Mouse (Mus musculus): ENCODE data around the gene Ptpre.
A peak's percentile ranks its signal among the peaks of the same experiment; 100 is the strongest.
"Not testable (repeated sequence)": the region's sequence is repeated elsewhere in the genome, so short reads cannot be mapped to it uniquely, and the experiment has no call there.

Ptpre gene

DNA sequence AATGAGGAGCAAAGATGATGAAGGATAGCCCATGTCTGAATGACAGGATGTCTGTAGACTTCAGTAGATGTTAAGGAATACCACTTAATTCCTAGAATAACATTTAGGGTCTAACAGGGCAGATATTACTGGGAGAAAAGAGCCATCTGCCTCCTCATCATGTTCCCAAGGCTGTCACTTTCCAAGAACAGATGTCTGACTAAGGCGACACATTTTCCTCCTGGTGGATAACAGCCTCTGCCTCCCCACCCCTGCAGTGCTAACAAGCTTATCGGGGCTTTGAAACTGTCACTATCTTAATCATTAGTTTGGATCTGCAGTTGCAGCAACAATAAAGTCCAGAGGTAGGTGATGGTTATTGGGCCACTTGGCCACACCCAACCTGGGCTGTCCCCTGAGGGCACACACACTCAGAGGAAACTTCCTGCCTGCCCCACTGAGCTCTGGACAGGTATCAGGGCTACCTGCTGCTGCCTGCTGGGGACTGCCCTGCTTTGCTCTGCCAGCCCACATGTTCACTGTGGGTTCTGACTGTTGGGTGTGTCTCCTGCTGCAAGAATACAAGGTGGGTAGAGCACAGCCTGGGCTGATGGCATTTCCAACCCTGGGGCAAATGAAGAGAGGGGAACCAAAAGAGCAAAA, 2.6 kb upstream of the Ptpre start:
- no peak for DNase-seq (ENCODE audit: low read depth, low spot score)

DNA sequence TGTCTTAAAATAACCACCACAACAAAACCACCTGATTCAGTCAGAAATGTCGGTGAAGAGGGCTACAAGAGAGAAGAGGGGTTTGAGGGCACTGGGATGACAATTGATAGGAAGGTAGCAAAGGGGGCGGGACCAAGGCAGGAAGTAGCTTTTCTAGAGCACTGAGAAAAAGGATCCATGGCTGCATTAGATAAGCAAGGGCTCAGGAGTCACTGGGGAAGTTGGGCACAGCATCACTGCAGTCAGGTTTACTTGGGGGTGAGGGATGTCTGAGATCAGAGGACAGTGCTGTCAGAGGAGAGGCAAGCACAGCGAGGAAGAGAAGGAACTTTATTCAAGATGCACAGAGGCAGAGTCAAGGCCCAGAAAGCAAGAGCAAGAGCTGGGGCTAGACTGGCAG, 1.4 kb upstream of the Ptpre start:
- no peak for DNase-seq (ENCODE audit: low read depth, low spot score)

DNA sequence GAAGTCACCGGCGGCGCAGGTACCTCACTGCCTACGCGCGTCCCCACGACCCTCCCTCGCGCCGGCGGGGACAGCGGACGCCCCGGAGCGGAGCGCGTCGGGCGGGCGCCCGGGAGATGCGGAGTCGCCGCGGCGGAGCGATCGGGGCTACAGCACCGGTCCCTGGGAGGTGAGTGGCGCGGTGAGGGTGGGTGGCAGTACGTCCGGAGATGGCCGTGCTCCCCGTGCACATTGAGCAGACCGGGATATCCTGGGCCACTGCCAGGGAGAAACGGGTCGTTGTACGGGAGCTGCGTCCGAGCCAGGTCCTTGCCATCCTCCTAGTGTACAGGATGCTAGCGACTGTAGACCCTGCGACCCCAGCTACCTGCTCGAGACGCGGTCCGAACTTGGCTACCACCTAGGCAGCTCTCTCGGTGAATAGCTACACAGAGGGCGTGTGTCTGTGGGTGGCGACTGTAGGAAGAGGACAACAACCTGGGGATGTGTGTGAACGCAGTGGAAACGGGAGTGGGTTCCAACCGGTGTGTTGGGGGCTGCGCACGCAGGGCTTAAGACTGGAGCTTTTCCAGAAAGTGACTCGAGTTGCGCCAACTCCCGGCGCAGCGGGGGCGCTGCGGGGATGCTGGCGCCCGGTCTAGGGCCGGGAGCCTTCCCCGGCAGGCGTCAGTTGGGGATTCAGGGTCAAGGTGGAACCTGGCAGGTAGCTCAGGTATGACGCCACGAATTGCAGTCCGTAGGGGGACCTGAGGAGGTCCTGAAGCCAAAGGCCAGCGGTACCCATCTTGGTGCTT, 864 bp downstream of the Ptpre start:
- peak; percentile 46 for DNase-seq (ENCODE audit: low read depth, low spot score)

DNA sequence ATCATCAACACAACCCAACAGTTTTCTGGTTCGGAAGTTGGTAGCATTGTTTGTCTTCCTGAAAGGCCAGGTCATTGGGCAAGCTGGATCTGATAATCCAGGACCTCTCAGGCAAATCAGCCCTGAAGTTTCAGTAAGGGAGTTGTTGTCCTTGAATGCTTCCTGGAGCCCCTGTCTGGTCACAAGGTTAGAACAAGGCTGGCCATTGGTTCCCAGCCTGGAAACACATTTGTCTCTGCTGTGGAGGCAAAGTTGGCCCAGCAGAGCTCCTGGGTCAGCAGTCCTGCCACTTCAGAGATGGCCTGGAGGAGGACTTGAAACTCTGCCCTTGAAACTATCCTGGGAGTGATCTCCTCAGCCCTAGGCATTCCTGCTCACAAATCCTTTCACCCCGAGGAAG, 2.1 kb downstream of the Ptpre start:
- no peak for DNase-seq (ENCODE audit: low read depth, low spot score)

DNA sequence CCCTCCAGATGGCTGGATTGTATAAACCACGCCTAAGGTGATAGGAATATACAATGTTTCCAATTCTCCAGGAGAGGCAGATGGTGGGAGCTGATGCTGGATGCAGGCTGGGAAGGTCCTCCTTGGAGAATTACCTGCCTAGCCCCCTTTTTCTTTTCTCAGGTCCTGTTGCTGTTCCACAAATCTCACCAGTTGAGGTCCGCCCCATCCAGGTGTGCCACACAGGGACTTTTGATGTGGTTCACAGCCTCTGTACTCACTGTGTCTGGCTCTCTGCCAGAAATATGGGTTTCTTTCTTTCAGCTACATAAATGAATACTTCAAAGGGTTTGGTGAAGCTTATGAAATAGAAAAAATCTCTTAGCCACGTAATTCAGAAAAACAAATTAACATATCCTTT, 5.0 kb downstream of the Ptpre start:
- DNase-seq (ENCODE audit: low read depth, low spot score): no peak

DNA sequence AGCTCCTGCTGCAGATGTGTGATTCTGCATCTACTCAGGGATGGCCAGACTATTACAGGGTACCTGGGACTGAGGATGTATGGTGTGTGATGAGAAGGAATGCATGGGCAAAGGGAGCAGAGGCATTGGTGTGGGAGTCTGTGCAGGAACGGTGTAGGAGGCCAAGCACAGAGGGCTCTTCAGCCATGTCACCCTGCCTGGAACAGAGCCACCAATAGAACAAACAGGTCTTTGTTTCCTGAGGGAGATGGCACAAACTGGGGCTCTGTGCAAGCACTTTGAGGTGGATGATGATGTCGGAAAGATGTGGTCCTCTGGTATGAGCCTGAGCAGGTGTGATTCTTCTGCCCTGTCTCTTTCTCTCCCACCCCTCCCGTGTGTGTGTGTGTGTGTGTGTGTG, 5.8 kb downstream of the Ptpre start:
- no peak for DNase-seq (ENCODE audit: low read depth, low spot score)

DNA sequence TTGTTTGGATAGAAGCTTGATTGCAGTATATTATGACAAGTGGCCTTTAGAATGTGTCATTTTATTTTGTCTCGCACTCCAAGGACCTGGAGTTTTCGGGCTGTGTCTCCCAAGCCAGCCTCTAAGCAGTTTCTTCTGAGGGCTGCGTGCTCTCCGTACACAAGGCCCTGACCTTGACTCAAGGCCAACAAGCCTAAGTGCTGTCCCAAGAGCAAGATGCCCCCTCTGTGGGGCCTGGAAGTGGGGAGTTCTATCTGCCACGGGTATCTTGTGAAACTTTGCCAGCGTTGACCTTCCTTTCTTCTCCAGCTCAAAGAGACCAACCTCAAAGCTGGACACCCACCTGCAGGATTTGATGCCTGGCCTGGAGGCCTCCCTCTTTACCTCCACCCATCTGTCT, 7.0 kb downstream of the Ptpre start:
- DNase-seq (ENCODE audit: low read depth, low spot score): no peak

DNA sequence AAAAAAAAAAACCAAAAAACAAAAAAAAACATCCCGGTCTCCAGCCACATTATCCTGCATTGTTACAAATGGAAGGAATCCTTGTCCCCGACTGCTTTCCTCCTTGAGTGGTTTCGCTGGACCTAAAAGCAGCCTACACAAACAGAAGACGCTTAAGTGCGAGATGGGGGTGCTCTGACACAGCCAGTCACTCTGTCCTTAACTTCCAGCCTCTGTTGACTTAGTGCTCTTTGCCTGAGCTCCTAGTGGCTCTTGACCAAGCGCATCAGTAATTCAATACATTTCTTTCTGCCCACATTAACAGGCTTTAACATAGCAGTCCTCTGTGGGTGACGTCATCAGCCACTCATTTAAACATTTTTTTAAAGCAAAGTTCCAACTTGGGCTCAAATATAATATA, 8.7 kb downstream of the Ptpre start:
- DNase-seq (ENCODE audit: low read depth, low spot score): no peak

DNA sequence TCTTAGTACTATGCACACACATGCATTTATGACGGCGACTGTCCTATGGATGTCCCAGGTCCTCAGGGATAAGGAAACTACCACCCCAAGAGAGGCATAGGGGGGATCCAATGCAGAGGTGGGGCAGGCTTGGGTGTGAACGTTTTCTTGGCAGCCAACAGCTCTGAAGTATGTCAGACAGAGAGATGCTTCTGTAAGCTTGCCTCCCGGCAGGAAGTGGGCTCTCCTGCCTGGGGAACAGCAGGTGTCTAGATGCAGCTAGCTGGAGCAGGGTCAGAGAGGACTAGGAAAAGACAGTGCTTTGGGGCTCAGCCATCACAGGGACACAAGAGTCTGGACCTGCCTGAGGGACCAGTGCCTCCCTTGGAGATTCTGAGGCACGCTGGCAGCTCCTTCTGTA, 9.2 kb downstream of the Ptpre start:
- no peak for DNase-seq (ENCODE audit: low read depth, low spot score)

DNA sequence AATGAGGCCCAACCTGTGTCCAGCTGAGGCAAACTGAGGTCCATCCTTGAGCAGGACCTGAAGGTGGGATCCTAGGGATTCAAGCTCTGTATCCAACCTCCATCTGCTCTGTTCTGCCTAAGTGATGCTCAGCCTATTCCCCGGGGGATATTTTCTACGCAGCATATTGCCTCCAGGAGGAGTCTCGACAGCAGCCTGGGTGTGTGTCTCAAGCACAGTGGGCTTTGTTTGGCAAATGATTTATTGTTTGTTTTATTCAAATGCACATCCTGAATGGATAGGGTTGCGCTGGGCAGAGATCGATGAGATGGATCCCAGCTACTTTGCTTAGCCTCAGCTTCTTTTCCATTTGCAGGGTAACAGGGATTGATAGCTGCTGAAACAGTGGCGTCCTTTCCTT, 11.2 kb downstream of the Ptpre start:
- no peak for DNase-seq (ENCODE audit: low read depth, low spot score)

DNA sequence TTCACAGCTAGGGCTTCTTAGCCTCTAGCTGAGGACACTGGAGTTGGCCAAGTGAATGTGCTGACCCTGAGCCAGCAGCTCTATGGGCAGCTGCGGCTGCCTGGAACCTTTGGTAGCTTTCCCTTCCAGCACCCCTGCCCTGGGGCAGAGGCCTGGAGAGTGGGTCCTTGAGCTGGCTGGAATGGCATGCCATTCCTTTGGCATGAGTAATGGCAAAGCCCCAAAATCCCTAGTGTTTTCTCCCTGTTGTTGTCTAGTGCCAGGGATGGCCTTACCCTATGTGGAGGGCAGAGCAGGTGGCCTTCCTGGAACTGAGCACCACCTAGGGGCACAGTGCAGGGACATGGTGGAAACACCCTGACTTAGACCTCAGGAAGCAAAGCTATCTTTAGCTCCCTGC, 14.3 kb downstream of the Ptpre start:
- no peak for DNase-seq (ENCODE audit: low read depth, low spot score)

DNA sequence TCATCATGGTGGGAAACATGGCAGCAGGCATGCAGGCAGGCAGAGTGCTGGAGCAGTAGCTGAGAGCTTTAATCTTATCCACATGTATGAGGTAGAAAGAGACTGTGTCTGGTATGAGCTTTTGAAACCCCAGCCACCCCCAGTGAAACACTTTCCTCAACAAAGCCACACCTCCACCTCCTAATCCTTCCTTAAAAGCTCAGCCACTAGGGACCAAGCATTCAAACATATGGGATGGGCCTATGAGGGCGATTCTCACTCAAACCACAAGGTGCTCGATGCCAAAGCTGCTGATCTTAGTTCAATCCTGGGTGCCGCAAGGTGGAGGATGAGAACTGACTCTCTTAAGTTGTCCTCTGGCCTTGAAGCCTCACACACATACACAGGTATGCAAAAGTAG, 16.3 kb downstream of the Ptpre start:
- no peak for DNase-seq (ENCODE audit: low read depth, low spot score)

DNA sequence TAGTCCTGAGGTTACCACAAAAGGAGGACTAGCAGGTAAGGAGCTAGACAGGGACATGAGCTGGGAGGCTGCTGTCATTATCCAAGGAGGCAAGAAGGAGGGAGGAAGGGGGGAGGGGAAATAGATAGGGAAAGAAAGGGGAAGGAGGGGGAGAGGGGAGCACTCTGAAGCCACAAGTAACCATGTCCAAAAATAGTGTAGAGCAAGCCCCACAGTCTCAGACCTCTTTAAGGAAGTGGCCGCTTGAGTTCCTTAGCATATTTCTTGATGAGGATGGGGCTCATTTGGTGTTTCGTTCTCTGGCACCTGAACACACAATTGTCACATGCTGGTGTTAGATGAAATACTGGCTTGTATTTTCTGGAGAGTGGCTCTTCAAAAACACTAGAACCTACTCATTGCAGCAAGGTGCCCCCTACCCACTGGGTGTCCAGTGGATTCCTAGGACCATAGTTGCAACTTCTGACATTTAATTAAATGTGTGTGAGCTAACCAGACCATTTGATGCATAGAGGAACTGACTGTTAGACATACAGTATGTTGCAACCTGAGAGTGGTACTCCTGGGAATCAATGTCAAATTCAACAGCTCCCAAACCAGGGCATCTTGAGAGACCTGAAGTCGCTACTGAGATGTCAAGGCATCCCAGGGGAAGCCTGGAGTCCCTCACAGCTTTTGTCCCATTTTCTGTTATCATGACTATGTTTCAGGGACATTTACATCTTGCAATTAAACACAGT, 19.6 kb downstream of the Ptpre start:
- DNase-seq (ENCODE audit: low read depth, low spot score): no peak

DNA sequence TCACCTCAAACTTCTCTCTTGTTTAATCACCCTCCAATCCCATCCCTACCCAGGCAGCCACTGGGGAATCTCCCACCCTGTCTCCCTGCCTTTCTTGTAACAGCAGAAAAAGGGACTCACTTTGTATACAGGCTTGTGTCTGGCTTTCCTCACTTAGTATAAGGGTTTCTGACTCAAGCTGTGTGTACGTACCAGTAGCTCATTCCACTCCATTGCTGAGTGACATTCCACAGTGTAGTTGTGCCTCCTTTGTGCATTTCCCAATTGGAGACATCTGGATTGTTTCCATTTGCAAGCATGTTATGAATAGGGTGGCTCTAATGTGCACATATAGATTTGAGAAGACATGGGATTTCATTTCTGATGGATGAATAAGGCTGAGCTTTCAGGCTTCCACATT, 23.0 kb downstream of the Ptpre start:
- no peak for DNase-seq (ENCODE audit: low read depth, low spot score)

DNA sequence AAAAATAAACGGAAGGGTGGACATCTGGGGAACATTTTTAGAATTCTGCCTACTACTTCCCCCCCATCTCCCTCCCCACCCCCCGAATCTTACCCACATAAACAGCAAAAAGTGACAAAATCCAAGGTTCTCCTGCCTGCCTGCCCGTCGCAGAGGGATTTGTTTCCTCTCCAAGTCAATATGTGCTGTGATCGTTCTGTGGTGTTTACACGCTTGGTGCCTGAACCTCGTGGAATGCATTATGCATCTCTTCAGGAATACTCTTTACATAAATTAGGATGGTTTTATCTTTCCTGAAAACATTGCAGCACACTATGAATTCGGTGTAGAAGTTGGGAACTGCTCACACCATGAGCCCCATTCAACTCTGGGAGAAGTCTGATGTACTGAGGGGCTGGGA, 26.7 kb downstream of the Ptpre start:
- DNase-seq (ENCODE audit: low read depth, low spot score): no peak

DNA sequence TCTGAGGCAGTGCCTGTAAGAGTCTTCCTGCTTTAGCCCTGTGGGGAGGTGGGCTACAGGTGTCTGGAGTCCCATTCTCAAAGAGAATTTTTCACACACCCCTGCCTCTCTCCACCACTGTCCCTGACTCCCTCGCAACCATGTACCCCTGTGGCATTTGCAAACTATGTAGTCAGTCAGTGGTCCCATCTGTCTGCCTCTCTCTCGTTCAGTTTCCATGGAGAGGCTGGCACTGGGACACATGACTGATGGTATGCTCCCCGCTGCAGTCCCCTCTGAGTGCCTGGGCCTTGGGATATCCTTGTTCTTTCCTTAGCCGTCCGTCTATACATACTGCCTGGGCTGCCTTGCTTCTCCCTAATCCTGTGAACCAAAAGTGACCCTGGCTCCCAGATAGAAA, 28.7 kb downstream of the Ptpre start:
- DNase-seq (ENCODE audit: low read depth, low spot score): no peak

DNA sequence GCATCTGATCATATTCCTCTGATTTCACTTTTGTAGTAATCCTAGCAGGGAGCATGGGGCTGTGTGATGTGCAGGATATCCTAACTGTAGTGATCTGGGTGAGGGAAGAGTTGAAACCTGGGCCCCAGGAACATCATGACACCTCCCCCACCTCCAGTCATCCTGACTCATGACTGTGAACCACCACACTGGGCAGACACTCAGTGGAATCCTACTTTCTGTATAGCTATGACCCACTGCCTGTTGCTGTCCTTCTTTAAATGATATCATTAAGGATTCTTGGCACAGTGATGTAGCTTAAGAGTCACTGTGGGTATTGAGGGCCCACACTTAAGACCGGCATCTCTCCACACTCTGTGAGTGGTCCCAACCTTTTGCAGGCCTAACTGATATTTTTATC, 30.3 kb downstream of the Ptpre start:
- no peak for DNase-seq (ENCODE audit: low read depth, low spot score)

DNA sequence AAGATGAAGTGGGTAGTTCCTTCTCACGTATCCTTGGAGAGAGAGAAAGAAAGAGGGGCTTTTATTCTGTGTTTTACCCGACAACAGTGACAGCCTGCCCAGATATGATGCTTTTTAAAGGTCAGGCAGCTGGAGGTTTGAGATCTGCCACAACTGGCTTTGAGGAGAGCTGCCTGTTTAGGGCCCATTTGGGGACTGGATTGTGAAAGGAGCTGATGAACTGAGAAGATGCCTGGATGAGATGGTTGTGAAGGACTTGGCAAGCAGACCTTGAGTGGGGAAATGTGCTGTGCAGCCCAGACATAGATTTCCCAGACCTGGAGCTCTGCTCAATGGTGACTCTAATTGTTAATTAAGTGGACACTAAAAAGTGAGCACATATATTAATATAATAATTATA, 31.3 kb downstream of the Ptpre start:
- no peak for DNase-seq (ENCODE audit: low read depth, low spot score)

DNA sequence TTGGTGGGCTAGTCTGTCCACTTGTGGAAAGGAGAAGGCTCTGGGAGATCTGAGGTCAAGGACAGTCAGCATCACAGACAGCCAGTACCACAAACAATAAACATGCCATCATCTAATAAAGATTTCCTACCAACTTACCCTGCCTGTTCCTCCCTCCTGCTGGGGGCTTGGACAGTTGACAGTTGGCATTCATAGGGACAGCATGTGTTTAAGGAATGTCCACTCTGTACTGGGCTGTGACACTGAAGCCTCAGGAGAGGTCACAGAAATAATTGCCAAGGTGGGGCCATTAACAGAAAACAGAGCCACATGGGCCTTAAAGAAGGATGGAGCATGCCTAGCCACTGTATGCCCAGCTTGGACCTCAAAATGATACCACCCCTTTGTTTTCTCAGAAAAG, 34.1 kb downstream of the Ptpre start:
- no peak for DNase-seq (ENCODE audit: low read depth, low spot score)

DNA sequence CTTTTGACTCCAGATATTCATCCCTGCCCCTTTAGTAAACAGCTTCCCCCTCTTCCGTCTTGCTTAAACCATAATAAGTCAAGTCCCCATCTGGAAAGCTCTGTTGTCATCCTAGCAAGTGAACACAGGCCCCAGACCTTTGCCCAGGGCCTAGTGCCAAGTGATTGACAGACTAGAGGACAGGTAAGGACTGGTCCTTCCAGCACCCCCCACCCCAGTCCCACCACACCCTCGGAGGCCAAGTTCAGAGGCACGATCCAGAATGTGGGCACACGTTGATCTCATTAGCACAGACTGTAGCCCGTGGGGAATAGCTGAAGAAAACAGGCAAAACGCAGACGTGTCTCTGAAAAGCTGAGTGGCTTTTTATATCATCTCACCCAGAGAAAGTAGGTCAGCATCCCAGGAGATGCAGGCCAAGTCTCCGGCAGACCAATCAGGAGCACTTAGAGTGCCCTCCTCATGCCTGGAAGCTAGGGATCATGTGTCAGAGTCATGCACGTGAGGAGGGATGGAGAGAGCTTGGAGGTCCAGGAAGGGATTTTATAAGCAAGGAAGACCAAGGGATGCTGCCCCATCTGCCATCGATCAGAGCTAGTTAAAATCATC, 34.8 kb downstream of the Ptpre start:
- DNase-seq (ENCODE audit: low read depth, low spot score): no peak

DNA sequence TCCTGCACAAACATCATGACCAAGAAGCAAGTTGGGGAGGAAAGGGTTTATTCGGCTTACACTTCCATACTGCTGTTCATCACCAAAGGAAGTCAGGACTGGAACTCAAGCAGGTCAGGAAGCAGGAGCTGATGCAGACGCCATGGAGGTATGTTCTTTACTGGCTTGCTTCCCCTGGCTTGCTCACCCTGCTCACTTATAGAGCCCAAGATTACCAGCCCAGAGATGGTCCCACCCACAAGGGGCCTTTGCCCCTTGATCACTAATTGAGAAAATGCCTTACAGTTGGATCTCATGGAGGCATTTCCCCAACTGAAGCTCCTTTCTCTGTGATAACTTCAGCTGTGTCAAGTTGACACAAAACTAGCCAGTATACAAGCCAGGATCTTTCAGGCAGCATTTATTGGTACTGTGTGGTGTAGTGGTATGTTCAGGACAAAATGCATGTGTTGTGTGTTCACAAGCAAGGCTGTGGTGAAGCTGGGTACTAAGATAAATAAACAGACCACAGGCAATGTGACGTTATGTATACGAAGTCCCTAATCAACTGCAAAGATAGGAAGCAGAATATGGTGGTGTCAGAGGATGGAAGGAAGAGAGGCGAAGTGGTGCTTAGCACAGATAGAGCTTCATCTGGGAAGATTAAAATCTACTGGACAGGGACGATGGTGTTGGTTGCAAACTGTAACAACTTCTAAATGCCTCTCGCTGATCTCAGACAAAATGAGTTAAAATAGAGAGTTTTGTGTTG, 38.2 kb downstream of the Ptpre start:
- DNase-seq (ENCODE audit: low read depth, low spot score): not testable (repeated sequence)

DNA sequence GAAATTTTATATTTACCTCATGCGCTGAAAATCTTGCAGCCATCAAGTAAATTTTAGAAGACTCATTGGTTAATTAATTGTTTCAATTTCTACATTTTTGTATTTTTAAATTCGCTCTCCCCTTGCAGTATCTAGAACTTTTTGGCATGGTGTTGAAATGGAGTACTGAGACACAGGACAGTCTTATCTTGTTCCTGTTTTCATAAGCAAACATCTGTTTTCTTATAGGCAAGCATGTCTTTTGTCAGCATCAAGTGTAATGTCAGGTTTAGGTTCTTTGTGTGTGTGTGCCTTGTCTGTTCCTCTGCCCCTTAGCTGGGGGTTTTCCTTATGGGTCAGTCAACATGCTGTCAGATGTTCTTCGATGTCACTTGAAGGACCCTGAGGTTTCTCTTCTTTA, 39.0 kb downstream of the Ptpre start:
- no peak for DNase-seq (ENCODE audit: low read depth, low spot score)
